8 mouse cellular contexts compared by ENCODE assay signal in the genomic region with DNA sequence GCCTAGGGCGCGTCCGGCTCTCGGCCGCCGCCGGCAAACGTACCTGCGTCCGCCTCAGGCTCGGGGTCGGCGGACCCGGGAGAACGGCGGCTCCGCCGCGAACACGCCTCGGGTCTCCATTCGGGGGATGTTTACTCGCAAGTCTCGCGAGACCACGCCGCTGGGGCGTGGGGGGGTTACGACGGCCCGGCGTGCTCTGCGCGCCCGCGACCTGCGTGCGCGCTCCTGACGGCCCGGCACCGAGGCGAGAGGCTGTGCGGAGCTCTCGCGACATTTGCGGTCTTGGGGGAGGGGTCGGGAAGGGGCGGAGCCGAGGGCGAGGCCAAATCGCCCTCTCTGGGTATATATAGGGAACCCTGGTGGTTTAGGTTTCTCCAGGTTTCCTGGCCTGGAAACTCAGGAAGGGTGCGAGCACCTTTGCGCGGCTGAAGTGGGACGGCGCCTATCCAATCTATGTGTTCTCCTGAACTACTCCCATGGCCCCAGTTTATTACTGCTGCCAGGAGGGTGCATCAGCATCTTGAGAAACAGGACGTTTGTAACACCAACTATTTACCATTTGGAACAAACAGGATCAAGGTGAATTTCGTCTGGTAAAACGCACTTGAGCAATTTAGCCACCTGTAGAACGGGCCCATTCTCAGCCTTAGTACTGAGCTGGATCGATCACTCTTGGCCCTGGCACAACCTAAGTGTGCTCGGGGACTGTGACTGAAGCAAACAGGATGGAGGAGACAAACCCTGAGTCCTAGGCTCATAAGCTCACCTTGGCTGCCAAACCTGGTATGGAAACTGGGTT. TPM values are rescaled to one million over a fixed set of nuclear protein-coding genes. Genes with fewer than 3 reads are reported as not detected.
DNase-seq lines count a peak whose midpoint lies in the region; ATAC-seq and TF ChIP-seq lines count a peak whose summit lies in the region.

Mbtps1 (minus strand) TSS at position 133 of the 799 bp plus-strand sequence.

- 7% methylated on average over 63 of the region's 63 CpGs for WGBS in heart, embryonic 12.5 days
- WGBS in kidney, postnatal 0 days, result 5% methylated on average over 60 of the region's 63 CpGs
- 5% methylated on average over 60 of the region's 63 CpGs for WGBS in liver, embryonic 11.5 days
- 6% methylated on average over 63 of the region's 63 CpGs for WGBS in stomach, embryonic 14.5 days

- no peak for TF ChIP-seq CTCF in C2C12 (IDR thresholded peaks at IDR 0.05; ENCODE audit: control insufficient read depth, insufficient read depth, insufficient read length)
- TF ChIP-seq CTCF in brain, embryonic 14.5 days (IDR thresholded peaks at IDR 0.05; ENCODE audit: borderline replicate concordance, extremely low read depth, insufficient read depth, insufficient read length), result no peak
- peak; percentile 17; the same call in 1 of the 2 replicates for TF ChIP-seq CTCF in kidney, postnatal 0 days (IDR thresholded peaks at IDR 0.05; ENCODE audit: low read depth)

- H3K27ac ChIP-seq in heart, embryonic 12.5 days (ENCODE audit: poor library complexity, severe bottlenecking), result peak within 1 kb of the TSS; percentile 86
- peak within 1 kb of the TSS; percentile 93 for H3K27ac ChIP-seq in kidney, postnatal 0 days
- H3K27ac ChIP-seq in liver, embryonic 11.5 days (ENCODE audit: low read depth, low read length), result peak within 1 kb of the TSS; percentile 86
- H3K27ac ChIP-seq in stomach, embryonic 14.5 days (ENCODE audit: low read length), result peak within 1 kb of the TSS; percentile 86

- H3K9ac ChIP-seq in heart, embryonic 12.5 days, result peak within 1 kb of the TSS; percentile 90
- peak within 1 kb of the TSS; percentile 87 for H3K9ac ChIP-seq in kidney, postnatal 0 days (ENCODE audit: low read depth, low read length)
- peak within 1 kb of the TSS; percentile 88 for H3K9ac ChIP-seq in liver, embryonic 11.5 days (ENCODE audit: low read depth, low read length)
- peak within 1 kb of the TSS; percentile 74 for H3K9ac ChIP-seq in stomach, embryonic 14.5 days (replicated peaks; ENCODE audit: low read depth, low read length)

- TF ChIP-seq POLR2A in brain, embryonic 14.5 days (IDR thresholded peaks at IDR 0.05; ENCODE audit: borderline replicate concordance, extremely low read depth, insufficient read depth, insufficient read length, poor library complexity, severe bottlenecking), result peak; percentile 68; the same call in 1 of the 2 replicates

- peaks cover 44% of the 10 kb centered on the region for H3K79me3 ChIP-seq in C2C12 (ENCODE audit: low read depth)

- peaks cover 46% of the 10 kb centered on the region for H3K79me2 ChIP-seq in C2C12 (ENCODE audit: control insufficient read depth, insufficient read depth)

- peaks cover 12% of the 10 kb centered on the region for H3K36me3 ChIP-seq in C2C12 (ENCODE audit: control insufficient read depth, insufficient read depth)
- peaks cover 51% of the 10 kb centered on the region for H3K36me3 ChIP-seq in erythroblast, embryonic 14.5 days (ENCODE audit: control insufficient read depth)
- H3K36me3 ChIP-seq in heart, embryonic 12.5 days, result peaks cover 24% of the 10 kb centered on the region
- peaks cover 14% of the 10 kb centered on the region; the same call in 1 of the 2 replicates for H3K36me3 ChIP-seq in kidney, postnatal 0 days (ENCODE audit: insufficient read depth, low read length)
- peaks cover 2% of the 10 kb centered on the region for H3K36me3 ChIP-seq in liver, embryonic 11.5 days (ENCODE audit: control insufficient read depth, insufficient read depth, low read length)
- peaks cover 12% of the 10 kb centered on the region for H3K36me3 ChIP-seq in stomach, embryonic 14.5 days (ENCODE audit: control insufficient read depth, insufficient read depth, low read length)

- DNase-seq in brain, embryonic 14.5 days (ENCODE audit: low read depth), result peak; percentile 99
- peak; percentile 95 for DNase-seq in kidney, postnatal 0 days (ENCODE audit: low spot score)
- peak; percentile 100 for DNase-seq in liver, embryonic 11.5 days (ENCODE audit: low spot score)
- peak; percentile 99 for DNase-seq in naive thymus-derived CD4-positive, alpha-beta T cell, adult 2 months (ENCODE audit: low read depth)

- H3K4me1 ChIP-seq in erythroblast, embryonic 14.5 days (ENCODE audit: control insufficient read depth), result peaks cover 41% of the 10 kb centered on the region
- peaks cover 20% of the 10 kb centered on the region for H3K4me1 ChIP-seq in heart, embryonic 12.5 days (replicated peaks)
- H3K4me1 ChIP-seq in kidney, postnatal 0 days (replicated peaks; ENCODE audit: insufficient read depth, low read length), result peaks cover 3% of the 10 kb centered on the region; the same call in 1 of the 2 replicates
- H3K4me1 ChIP-seq in liver, embryonic 11.5 days (replicated peaks; ENCODE audit: control insufficient read depth, insufficient read depth, low read length), result peaks cover 28% of the 10 kb centered on the region
- peaks cover 15% of the 10 kb centered on the region; the same call in 1 of the 2 replicates for H3K4me1 ChIP-seq in stomach, embryonic 14.5 days (ENCODE audit: control insufficient read depth, insufficient read depth, low read length)

- no peaks in the 10 kb centered on the region for H3K9me3 ChIP-seq in erythroblast, embryonic 14.5 days (ENCODE audit: control insufficient read depth, low read length)
- H3K9me3 ChIP-seq in heart, embryonic 12.5 days (replicated peaks), result no peaks in the 10 kb centered on the region
- no peaks in the 10 kb centered on the region for H3K9me3 ChIP-seq in kidney, postnatal 0 days (replicated peaks; ENCODE audit: low read length)
- no peaks in the 10 kb centered on the region for H3K9me3 ChIP-seq in liver, embryonic 11.5 days (ENCODE audit: control insufficient read depth, low read length)
- no peaks in the 10 kb centered on the region for H3K9me3 ChIP-seq in stomach, embryonic 14.5 days (ENCODE audit: control insufficient read depth, low read depth, low read length)

- H3K4me2 ChIP-seq in heart, embryonic 12.5 days, result peak within 1 kb of the TSS; percentile 97
- H3K4me2 ChIP-seq in kidney, postnatal 0 days (ENCODE audit: low read length), result peak within 1 kb of the TSS; percentile 76
- H3K4me2 ChIP-seq in liver, embryonic 11.5 days, result peak within 1 kb of the TSS; percentile 81
- H3K4me2 ChIP-seq in stomach, embryonic 14.5 days (replicated peaks; ENCODE audit: low read depth, low read length), result peak within 1 kb of the TSS; percentile 94

- H3K4me3 ChIP-seq in C2C12 (ENCODE audit: insufficient read depth, poor library complexity, severe bottlenecking), result peak within 1 kb of the TSS; percentile 98
- peak within 1 kb of the TSS; percentile 83 for H3K4me3 ChIP-seq in erythroblast, embryonic 14.5 days (replicated peaks)
- H3K4me3 ChIP-seq in heart, embryonic 12.5 days, result peak within 1 kb of the TSS; percentile 91
- H3K4me3 ChIP-seq in kidney, postnatal 0 days (replicated peaks; ENCODE audit: low read depth, low read length), result peak within 1 kb of the TSS; percentile 75
- H3K4me3 ChIP-seq in liver, embryonic 11.5 days (ENCODE audit: low read depth, low read length), result peak within 1 kb of the TSS; percentile 87
- peak within 1 kb of the TSS; percentile 74 for H3K4me3 ChIP-seq in stomach, embryonic 14.5 days (ENCODE audit: low read depth, low read length)

- H3ac ChIP-seq in C2C12 (ENCODE audit: control insufficient read depth, insufficient read length, low read depth), result peak within 1 kb of the TSS; percentile 96

- ATAC-seq in heart, embryonic 12.5 days (ENCODE audit: insufficient number of reproducible peaks, low FRiP score), result peak; percentile 99
- peak; percentile 97 for ATAC-seq in kidney, postnatal 0 days (replicated peaks; ENCODE audit: low FRiP score, low read depth)
- ATAC-seq in liver, embryonic 11.5 days (replicated peaks; ENCODE audit: low FRiP score), result peak; percentile 96
- ATAC-seq in stomach, embryonic 14.5 days (ENCODE audit: insufficient number of reproducible peaks, insufficient read depth, low FRiP score, low read depth), result peak; percentile 95

- H3K27me3 ChIP-seq in C2C12 (ENCODE audit: control insufficient read depth, insufficient read depth, insufficient read length), result no peaks in the 10 kb centered on the region
- H3K27me3 ChIP-seq in erythroblast, embryonic 14.5 days (ENCODE audit: control insufficient read depth), result no peaks in the 10 kb centered on the region
- H3K27me3 ChIP-seq in heart, embryonic 12.5 days (replicated peaks), result no peaks in the 10 kb centered on the region
- no peaks in the 10 kb centered on the region for H3K27me3 ChIP-seq in kidney, postnatal 0 days (ENCODE audit: insufficient read depth, low read length)
- H3K27me3 ChIP-seq in liver, embryonic 11.5 days (replicated peaks; ENCODE audit: control insufficient read depth, insufficient read depth, low read length), result no peaks in the 10 kb centered on the region
- no peaks in the 10 kb centered on the region for H3K27me3 ChIP-seq in stomach, embryonic 14.5 days (ENCODE audit: control insufficient read depth, insufficient read depth, low read length)

TF ChIP-seq in C2C12, 6 proteins besides CTCF, POLR2A, EP300 and RAD21:
- TF ChIP-seq MYOG (IDR thresholded peaks at IDR 0.05; ENCODE audit: control insufficient read depth, extremely low read depth, insufficient read length) (no peak), USF1 (IDR thresholded peaks at IDR 0.05; ENCODE audit: low read depth) (no peak), MAX (IDR thresholded peaks at IDR 0.05) (peak; percentile 63), CEBPB (IDR thresholded peaks at IDR 0.05; ENCODE audit: low read depth) (no peak)

RNA-seq across cellular contexts. Expression of gene Mbtps1, which starts in this region (rescaled TPM):
- polyA plus RNA-seq in C2C12 (2012; fragmentation: generic; extraction: Trizol), result 72.7 TPM
- polyA plus RNA-seq in brain, embryonic 14.5 days (2012; rRNA removed), result 89.9 and 96.7 TPM in 2 replicates
- 9.2 and 13.4 TPM in 2 replicates for polyA plus RNA-seq in erythroblast, embryonic 14.5 days (2012)
- polyA plus RNA-seq in heart, embryonic 12.5 days (2016; fragmentation: Nextera tagmentation; extraction: Ambion mirVana), result 98.5 and 99.4 TPM in 2 replicates
- polyA plus RNA-seq in kidney, postnatal 0 days (2015; fragmentation: Nextera tagmentation; extraction: Ambion mirVana), result 78.4 and 86.9 TPM in 2 replicates
- 68.6 and 73.0 TPM in 2 replicates for polyA plus RNA-seq in liver, embryonic 11.5 days (2014; fragmentation: Nextera tagmentation; extraction: Ambion mirVana)
- 115 and 126 TPM in 2 replicates for polyA plus RNA-seq in stomach, embryonic 14.5 days (2014; fragmentation: Nextera tagmentation; extraction: Ambion mirVana)

Comparison
In these comparisons a context has a peak if more than half of its experiments do, and no peak if none do; other contexts are left out.
1. Peak in every context shown above with its lines: DNase-seq, ATAC-seq, H3K4me3 ChIP-seq and H3K27ac ChIP-seq.